Mouse (Mus musculus): Measurements from ENCODE around the gene Sele. TPM values are rescaled to one million over a fixed set of nuclear protein-coding genes. Genes with fewer than 3 reads are reported as not detected.

Sele gene
- total and polyA plus RNA-seq, 3 experiments, result 0.23 to 0.70 (median 0.70) TPM

GRCm38 (mm10) chr1:164078323-164078741 lies 30.3 kb downstream of the Sele start:
- no peak overlapping the region for H3K27ac ChIP-seq
- no peak overlapping the region for H3K4me3 ChIP-seq
- H3K27me3 ChIP-seq (ENCODE audit: control insufficient read depth, insufficient read depth, low read length), result no peaks in the 10 kb centered on the region
- no peak overlapping the region for H3K9ac ChIP-seq (ENCODE audit: low read depth, low read length)
- H3K4me1 ChIP-seq (ENCODE audit: control insufficient read depth, insufficient read depth, low read length), result no peaks in the 10 kb centered on the region
- DNase-seq, result no peak
- TF ChIP-seq EP300 (IDR thresholded peaks at IDR 0.05; ENCODE audit: insufficient read depth, low read depth, low read length) (no peak), CTCF (IDR thresholded peaks at IDR 0.05) (no peak), POLR2A (IDR thresholded peaks at IDR 0.05; ENCODE audit: insufficient read depth, low read depth, low read length) (no peak)
- H3K36me3 ChIP-seq (ENCODE audit: control insufficient read depth, insufficient read depth, low read length), result no peaks in the 10 kb centered on the region
- 79% methylated on average over 4 of the region's 4 CpGs for WGBS
- H3K79me2 ChIP-seq (replicated peaks; ENCODE audit: control insufficient read depth, insufficient read depth, low read length), result no peaks in the 10 kb centered on the region
- intact Hi-C loops (cut with DNase I), result no loop called here

- no peak for TF ChIP-seq POLR2A (IDR thresholded peaks at IDR 0.05; ENCODE audit: insufficient read depth, low read depth, low read length)
- TF ChIP-seq CTCF (IDR thresholded peaks at IDR 0.05), result no peak
- TF ChIP-seq EP300 (IDR thresholded peaks at IDR 0.05; ENCODE audit: insufficient read depth, low read depth, low read length), result no peak
- no peaks in the 10 kb centered on the region for H3K79me2 ChIP-seq (replicated peaks; ENCODE audit: control insufficient read depth, insufficient read depth, low read length)
- DNase-seq, result no peak
- H3K27ac ChIP-seq, result no peak overlapping the region
- 84% methylated on average over 11 of the region's 11 CpGs for WGBS
- no peak overlapping the region for H3K4me3 ChIP-seq
- no peaks in the 10 kb centered on the region for H3K4me1 ChIP-seq (ENCODE audit: control insufficient read depth, insufficient read depth, low read length)
- no peaks in the 10 kb centered on the region for H3K36me3 ChIP-seq (ENCODE audit: control insufficient read depth, insufficient read depth, low read length)
- intact Hi-C loops (cut with DNase I), result no loop called here
- no peaks in the 10 kb centered on the region for H3K27me3 ChIP-seq (ENCODE audit: control insufficient read depth, insufficient read depth, low read length)
- no peak overlapping the region for H3K9ac ChIP-seq (ENCODE audit: low read depth, low read length)
Observed at GRCm38 (mm10) chr1:164079091-164079490, 31.1 kb downstream of the Sele start.

- WGBS, result 89% methylated on average over 4 of the region's 4 CpGs
- no peak for TF ChIP-seq EP300 (IDR thresholded peaks at IDR 0.05; ENCODE audit: insufficient read depth, low read depth, low read length)
- no peak for TF ChIP-seq POLR2A (IDR thresholded peaks at IDR 0.05; ENCODE audit: insufficient read depth, low read depth, low read length)
- TF ChIP-seq CTCF (IDR thresholded peaks at IDR 0.05), result no peak
- no peak for DNase-seq
- Histone ChIP-seq H3K4me3 (no peak overlapping the region), H3K79me2 (replicated peaks; ENCODE audit: control insufficient read depth, insufficient read depth, low read length) (no peaks in the 10 kb centered on the region), H3K36me3 (ENCODE audit: control insufficient read depth, insufficient read depth, low read length) (no peaks in the 10 kb centered on the region), H3K4me1 (ENCODE audit: control insufficient read depth, insufficient read depth, low read length) (no peaks in the 10 kb centered on the region), H3K9ac (ENCODE audit: low read depth, low read length) (no peak overlapping the region), H3K27me3 (ENCODE audit: control insufficient read depth, insufficient read depth, low read length) (no peaks in the 10 kb centered on the region), H3K27ac (no peak overlapping the region)
- intact Hi-C loops (cut with DNase I), result no loop called here
Observed at GRCm38 (mm10) chr1:164083046-164083445, 35.0 kb downstream of the Sele start.

- WGBS, result 57% methylated on average over 3 of the region's 3 CpGs
- Histone ChIP-seq H3K9ac (ENCODE audit: low read depth, low read length) (no peak overlapping the region), H3K27ac (no peak overlapping the region), H3K4me3 (no peak overlapping the region), H3K27me3 (ENCODE audit: control insufficient read depth, insufficient read depth, low read length) (no peaks in the 10 kb centered on the region), H3K36me3 (ENCODE audit: control insufficient read depth, insufficient read depth, low read length) (no peaks in the 10 kb centered on the region), H3K79me2 (replicated peaks; ENCODE audit: control insufficient read depth, insufficient read depth, low read length) (no peaks in the 10 kb centered on the region), H3K4me1 (ENCODE audit: control insufficient read depth, insufficient read depth, low read length) (no peaks in the 10 kb centered on the region)
- no peak for TF ChIP-seq EP300 (IDR thresholded peaks at IDR 0.05; ENCODE audit: insufficient read depth, low read depth, low read length)
- DNase-seq, result no peak
- intact Hi-C loops (cut with DNase I), result no loop called here
Observed at GRCm38 (mm10) chr1:164086797-164087196, 38.8 kb downstream of the Sele start.

- Histone ChIP-seq H3K36me3 (ENCODE audit: control insufficient read depth, insufficient read depth, low read length) (no peaks in the 10 kb centered on the region), H3K79me2 (replicated peaks; ENCODE audit: control insufficient read depth, insufficient read depth, low read length) (no peaks in the 10 kb centered on the region), H3K27ac (no peak overlapping the region), H3K4me3 (no peak overlapping the region), H3K9ac (ENCODE audit: low read depth, low read length) (no peak overlapping the region), H3K4me1 (ENCODE audit: control insufficient read depth, insufficient read depth, low read length) (no peaks in the 10 kb centered on the region), H3K27me3 (ENCODE audit: control insufficient read depth, insufficient read depth, low read length) (no peaks in the 10 kb centered on the region)
- WGBS, result 80% methylated on average over 5 of the region's 5 CpGs
- DNase-seq, result no peak
- intact Hi-C loops (cut with DNase I), result no loop called here
- TF ChIP-seq EP300 (IDR thresholded peaks at IDR 0.05; ENCODE audit: insufficient read depth, low read depth, low read length) (no peak), CTCF (IDR thresholded peaks at IDR 0.05) (no peak), POLR2A (IDR thresholded peaks at IDR 0.05; ENCODE audit: insufficient read depth, low read depth, low read length) (no peak)
Observed at GRCm38 (mm10) chr1:164087872-164088271, 39.8 kb downstream of the Sele start.

GRCm38 (mm10) chr1:164096780-164097179 lies 48.7 kb downstream of the Sele start:
- WGBS, result 16% methylated on average over 6 of the region's 6 CpGs
- Histone ChIP-seq H3K4me3 (no peak overlapping the region), H3K36me3 (ENCODE audit: control insufficient read depth, insufficient read depth, low read length) (no peaks in the 10 kb centered on the region), H3K4me1 (ENCODE audit: control insufficient read depth, insufficient read depth, low read length) (no peaks in the 10 kb centered on the region), H3K9ac (ENCODE audit: low read depth, low read length) (no peak overlapping the region), H3K27ac (no peak overlapping the region), H3K79me2 (replicated peaks; ENCODE audit: control insufficient read depth, insufficient read depth, low read length) (no peaks in the 10 kb centered on the region), H3K27me3 (ENCODE audit: control insufficient read depth, insufficient read depth, low read length) (no peaks in the 10 kb centered on the region)
- TF ChIP-seq POLR2A (IDR thresholded peaks at IDR 0.05; ENCODE audit: insufficient read depth, low read depth, low read length) (no peak), EP300 (IDR thresholded peaks at IDR 0.05; ENCODE audit: insufficient read depth, low read depth, low read length) (no peak), CTCF (IDR thresholded peaks at IDR 0.05) (no peak)
- DNase-seq, result peak in 1 of 2 experiments; percentile 22
- intact Hi-C loops (cut with DNase I), result no loop called here

Data from heart, adult 2 months (tissue).